Mouse (Mus musculus): ENCODE measurements around the gene Itga3. TPM values are rescaled to one million over a fixed set of nuclear protein-coding genes. Genes with fewer than 3 reads are reported as not detected.

The Itga3 gene
- polyA plus RNA-seq, 1 experiment from 2014 or later, result 9.4 TPM

GRCm38 (mm10) chr11:95033617-95034016, 43.0 kb downstream of the Itga3 start:
- 20% methylated on average over 14 of the region's 14 CpGs for WGBS
- Histone ChIP-seq H3K36me3 (ENCODE audit: control insufficient read depth, insufficient read depth, low read length) (peaks cover 73% of the 10 kb centered on the region), H3K4me3 (ENCODE audit: control insufficient read depth in 1 of 2, insufficient read depth in 1 of 2, low read depth in 1 of 2, low read length in 2 of 2) (no peak overlapping the region), H3K27me3 (ENCODE audit: control insufficient read depth, insufficient read depth, low read length) (no peaks in the 10 kb centered on the region), H3K27ac (replicated peaks in 1 of 2; ENCODE audit: control insufficient read depth in 1 of 2, insufficient read depth in 1 of 2, low read depth in 2 of 2, low read length in 2 of 2) (no peak overlapping the region), H3K9ac (ENCODE audit: low read length) (peak overlapping the region; percentile 38; the same call in 1 of the 2 replicates), H3K9me3 (ENCODE audit: control insufficient read depth, low read length) (no peaks in the 10 kb centered on the region), H3K4me2 (ENCODE audit: low read length) (0 out of 2 replicates have a peak overlapping the region, but pooled peaks have one; percentile 8), H3K4me1 (ENCODE audit: control insufficient read depth in 2 of 2, insufficient read depth in 2 of 2, low read length in 2 of 2) (peaks cover 7 to 14% of the 10 kb centered on the region in 2 experiments; a peak in 2 of 4 replicates)
- ATAC-seq (ENCODE audit: insufficient number of reproducible peaks, insufficient read depth, low FRiP score, low read depth), result no peak

- Histone ChIP-seq H3K9ac (ENCODE audit: low read length) (no peak overlapping the region; the same call in 1 of the 2 replicates), H3K27ac (replicated peaks in 1 of 2; ENCODE audit: control insufficient read depth in 1 of 2, insufficient read depth in 1 of 2, low read depth in 2 of 2, low read length in 2 of 2) (no peak overlapping the region), H3K4me2 (ENCODE audit: low read length) (no peak overlapping the region), H3K9me3 (ENCODE audit: control insufficient read depth, low read length) (no peaks in the 10 kb centered on the region), H3K4me1 (ENCODE audit: control insufficient read depth in 2 of 2, insufficient read depth in 2 of 2, low read length in 2 of 2) (peaks cover 7 to 14% of the 10 kb centered on the region in 2 experiments; a peak in 2 of 4 replicates), H3K36me3 (ENCODE audit: control insufficient read depth, insufficient read depth, low read length) (peaks cover 72% of the 10 kb centered on the region), H3K4me3 (ENCODE audit: control insufficient read depth in 1 of 2, insufficient read depth in 1 of 2, low read depth in 1 of 2, low read length in 2 of 2) (no peak overlapping the region), H3K27me3 (ENCODE audit: control insufficient read depth, insufficient read depth, low read length) (no peaks in the 10 kb centered on the region)
- ATAC-seq (ENCODE audit: insufficient number of reproducible peaks, insufficient read depth, low FRiP score, low read depth), result no peak
- 49% methylated on average over 6 of the region's 6 CpGs for WGBS
These were observed 43.7 kb downstream of the Itga3 start for GRCm38 (mm10) chr11:95032945-95033344.

GRCm38 (mm10) chr11:95027850-95028470, 48.6 kb downstream of the Itga3 start:
- Histone ChIP-seq H3K9ac (ENCODE audit: low read length) (no peak overlapping the region), H3K4me1 (ENCODE audit: control insufficient read depth in 2 of 2, insufficient read depth in 2 of 2, low read length in 2 of 2) (no peaks in the 10 kb centered on the region; a peak in 1 of 4 replicates), H3K27ac (replicated peaks in 1 of 2; ENCODE audit: control insufficient read depth in 1 of 2, insufficient read depth in 1 of 2, low read depth in 2 of 2, low read length in 2 of 2) (no peak overlapping the region), H3K4me2 (ENCODE audit: low read length) (no peak overlapping the region), H3K9me3 (ENCODE audit: control insufficient read depth, low read length) (no peaks in the 10 kb centered on the region), H3K27me3 (ENCODE audit: control insufficient read depth, insufficient read depth, low read length) (no peaks in the 10 kb centered on the region), H3K36me3 (ENCODE audit: control insufficient read depth, insufficient read depth, low read length) (peaks cover 82% of the 10 kb centered on the region), H3K4me3 (ENCODE audit: control insufficient read depth in 1 of 2, insufficient read depth in 1 of 2, low read depth in 1 of 2, low read length in 2 of 2) (no peak overlapping the region)
- 42% methylated on average over 13 of the region's 13 CpGs for WGBS
- no peak for ATAC-seq (ENCODE audit: insufficient number of reproducible peaks, insufficient read depth, low FRiP score, low read depth)

- Histone ChIP-seq H3K27me3 (ENCODE audit: control insufficient read depth, insufficient read depth, low read length) (no peaks in the 10 kb centered on the region), H3K9me3 (ENCODE audit: control insufficient read depth, low read length) (0 out of 2 replicates have a peak, but pooled peaks cover 3% of the 10 kb centered on the region), H3K4me2 (ENCODE audit: low read length) (no peak overlapping the region), H3K4me3 (ENCODE audit: control insufficient read depth in 1 of 2, insufficient read depth in 1 of 2, low read depth in 1 of 2, low read length in 2 of 2) (no peak overlapping the region), H3K36me3 (ENCODE audit: control insufficient read depth, insufficient read depth, low read length) (peaks cover 84% of the 10 kb centered on the region), H3K27ac (replicated peaks in 1 of 2; ENCODE audit: control insufficient read depth in 1 of 2, insufficient read depth in 1 of 2, low read depth in 2 of 2, low read length in 2 of 2) (no peak overlapping the region), H3K4me1 (ENCODE audit: control insufficient read depth in 2 of 2, insufficient read depth in 2 of 2, low read length in 2 of 2) (no peaks in the 10 kb centered on the region; a peak in 1 of 4 replicates), H3K9ac (ENCODE audit: low read length) (no peak overlapping the region)
- 75% methylated on average over 6 of the region's 6 CpGs for WGBS
- ATAC-seq (ENCODE audit: insufficient number of reproducible peaks, insufficient read depth, low FRiP score, low read depth), result no peak
These were observed 49.8 kb downstream of the Itga3 start for GRCm38 (mm10) chr11:95026849-95027248.

GRCm38 (mm10) chr11:95026090-95026542, 50.5 kb downstream of the Itga3 start:
- no peak for ATAC-seq (ENCODE audit: insufficient number of reproducible peaks, insufficient read depth, low FRiP score, low read depth)
- Histone ChIP-seq H3K4me3 (ENCODE audit: control insufficient read depth in 1 of 2, insufficient read depth in 1 of 2, low read depth in 1 of 2, low read length in 2 of 2) (no peak overlapping the region), H3K9me3 (ENCODE audit: control insufficient read depth, low read length) (0 out of 2 replicates have a peak, but pooled peaks cover 3% of the 10 kb centered on the region), H3K27ac (replicated peaks in 1 of 2; ENCODE audit: control insufficient read depth in 1 of 2, insufficient read depth in 1 of 2, low read depth in 2 of 2, low read length in 2 of 2) (no peak overlapping the region), H3K4me2 (ENCODE audit: low read length) (no peak overlapping the region), H3K9ac (ENCODE audit: low read length) (no peak overlapping the region), H3K27me3 (ENCODE audit: control insufficient read depth, insufficient read depth, low read length) (no peaks in the 10 kb centered on the region), H3K36me3 (ENCODE audit: control insufficient read depth, insufficient read depth, low read length) (peaks cover 82% of the 10 kb centered on the region), H3K4me1 (ENCODE audit: control insufficient read depth in 2 of 2, insufficient read depth in 2 of 2, low read length in 2 of 2) (no peaks in the 10 kb centered on the region; a peak in 1 of 4 replicates)
- 78% methylated on average over 6 of the region's 6 CpGs for WGBS

- 82% methylated on average over 11 of the region's 11 CpGs for WGBS
- Histone ChIP-seq H3K27me3 (ENCODE audit: control insufficient read depth, insufficient read depth, low read length) (no peaks in the 10 kb centered on the region), H3K36me3 (ENCODE audit: control insufficient read depth, insufficient read depth, low read length) (peaks cover 83% of the 10 kb centered on the region)
These were observed 51.2 kb downstream of the Itga3 start for GRCm38 (mm10) chr11:95025227-95026012.

GRCm38 (mm10) chr11:95024439-95025184, 52.0 kb downstream of the Itga3 start:
- Histone ChIP-seq H3K36me3 (ENCODE audit: control insufficient read depth, insufficient read depth, low read length) (peaks cover 85% of the 10 kb centered on the region), H3K4me2 (ENCODE audit: low read length) (no peak overlapping the region), H3K27ac (replicated peaks in 1 of 2; ENCODE audit: control insufficient read depth in 1 of 2, insufficient read depth in 1 of 2, low read depth in 2 of 2, low read length in 2 of 2) (no peak overlapping the region), H3K9me3 (ENCODE audit: control insufficient read depth, low read length) (0 out of 2 replicates have a peak, but pooled peaks cover 3% of the 10 kb centered on the region), H3K4me3 (ENCODE audit: control insufficient read depth in 1 of 2, insufficient read depth in 1 of 2, low read depth in 1 of 2, low read length in 2 of 2) (no peak overlapping the region), H3K27me3 (ENCODE audit: control insufficient read depth, insufficient read depth, low read length) (peaks cover 6% of the 10 kb centered on the region; the same call in 1 of the 2 replicates), H3K4me1 (ENCODE audit: control insufficient read depth in 2 of 2, insufficient read depth in 2 of 2, low read length in 2 of 2) (no peaks in the 10 kb centered on the region; a peak in 1 of 4 replicates), H3K9ac (ENCODE audit: low read length) (no peak overlapping the region)
- WGBS, result 65% methylated on average over 29 of the region's 29 CpGs
- no peak for ATAC-seq (ENCODE audit: insufficient number of reproducible peaks, insufficient read depth, low FRiP score, low read depth)

More at GRCm38 (mm10) chr11:95025227-95026012, 51.2 kb downstream of the Itga3 start:
- 0 out of 2 replicates have a peak, but pooled peaks have one; percentile 11 for ATAC-seq (ENCODE audit: insufficient number of reproducible peaks, insufficient read depth, low FRiP score, low read depth)
- H3K4me1 ChIP-seq (ENCODE audit: control insufficient read depth in 2 of 2, insufficient read depth in 2 of 2, low read length in 2 of 2), result no peaks in the 10 kb centered on the region; a peak in 1 of 4 replicates
- no peak overlapping the region for H3K27ac ChIP-seq (replicated peaks in 1 of 2; ENCODE audit: control insufficient read depth in 1 of 2, insufficient read depth in 1 of 2, low read depth in 2 of 2, low read length in 2 of 2)
- no peak overlapping the region for H3K4me2 ChIP-seq (ENCODE audit: low read length)
- 0 out of 2 replicates have a peak, but pooled peaks cover 3% of the 10 kb centered on the region for H3K9me3 ChIP-seq (ENCODE audit: control insufficient read depth, low read length)
- H3K4me3 ChIP-seq (ENCODE audit: control insufficient read depth in 1 of 2, insufficient read depth in 1 of 2, low read depth in 1 of 2, low read length in 2 of 2), result no peak overlapping the region
- H3K9ac ChIP-seq (ENCODE audit: low read length), result no peak overlapping the region
